Mouse (Mus musculus): ENCODE data around the gene Tubgcp6.

The Tubgcp6 gene

GRCm38 (mm10) chr15:89141443-89141842, 18.5 kb upstream of the Tubgcp6 start:
- no peak for DNase-seq

- peak; percentile 70 for DNase-seq
Measured at GRCm38 (mm10) chr15:89140659-89141252, 17.8 kb upstream of the Tubgcp6 start, which contains the start of gene Mapk12. Gene Mapk12, minus strand, starts transcription at chr15:89140703.

GRCm38 (mm10) chr15:89140048-89140658, 17.2 kb upstream of the Tubgcp6 start:
- peak; percentile 75 for DNase-seq

- DNase-seq: no peak
Measured at GRCm38 (mm10) chr15:89138531-89138930, 15.6 kb upstream of the Tubgcp6 start.

GRCm38 (mm10) chr15:89138046-89138405, 15.1 kb upstream of the Tubgcp6 start:
- DNase-seq: no peak

- no peak for DNase-seq
Measured at GRCm38 (mm10) chr15:89137378-89138045, 14.6 kb upstream of the Tubgcp6 start.

GRCm38 (mm10) chr15:89136461-89137155, 13.7 kb upstream of the Tubgcp6 start:
- DNase-seq: no peak

- DNase-seq: no peak
Measured at GRCm38 (mm10) chr15:89131316-89131715, 8.4 kb upstream of the Tubgcp6 start.

- no peak for DNase-seq
Measured at GRCm38 (mm10) chr15:89130245-89130644, 7.3 kb upstream of the Tubgcp6 start.

GRCm38 (mm10) chr15:89128382-89129350, 5.8 kb upstream of the Tubgcp6 start, which contains the start of gene Hdac10:
Gene Hdac10, minus strand, starts transcription at chr15:89128700.
- peak; percentile 92 for DNase-seq

GRCm38 (mm10) chr15:89127364-89127940, 4.5 kb upstream of the Tubgcp6 start:
- DNase-seq: no peak

- no peak for DNase-seq
Measured at GRCm38 (mm10) chr15:89126622-89127021, 3.7 kb upstream of the Tubgcp6 start.

- no peak for DNase-seq
Measured at GRCm38 (mm10) chr15:89125351-89125750, 2.4 kb upstream of the Tubgcp6 start.

- DNase-seq: no peak
Measured at GRCm38 (mm10) chr15:89124312-89124711, 1.4 kb upstream of the Tubgcp6 start.

GRCm38 (mm10) chr15:89123595-89123994, 683 bp upstream of the Tubgcp6 start:
- DNase-seq: peak; percentile 54

- DNase-seq: no peak
Measured at GRCm38 (mm10) chr15:89118007-89118406, 4.9 kb downstream of the Tubgcp6 start.

- DNase-seq: peak; percentile 72
Measured at GRCm38 (mm10) chr15:89110147-89110546, 12.8 kb downstream of the Tubgcp6 start.

- DNase-seq: no peak
Measured at GRCm38 (mm10) chr15:89106976-89107375, 15.9 kb downstream of the Tubgcp6 start.

GRCm38 (mm10) chr15:89106073-89106472, 16.8 kb downstream of the Tubgcp6 start:
- DNase-seq: peak; percentile 78

- peak; percentile 93 for DNase-seq
Measured at GRCm38 (mm10) chr15:89104425-89104824, 18.5 kb downstream of the Tubgcp6 start.

GRCm38 (mm10) chr15:89103921-89104320, 19.0 kb downstream of the Tubgcp6 start:
- peak; percentile 71 for DNase-seq

GRCm38 (mm10) chr15:89102646-89103045, 20.3 kb downstream of the Tubgcp6 start:
- DNase-seq: no peak

Measured in cerebellum, adult 11 months (tissue).